Mouse (Mus musculus) adrenal gland, postnatal 4 days (tissue): Measurements from ENCODE around the gene Nrxn3. TPM values are rescaled to one million over a fixed set of nuclear protein-coding genes. Genes with fewer than 3 reads are reported as not detected.

ENCODE experiments used
- DNase-seq, 2 experiments: peaks; one replicate each; pipeline ENCODE4 v3.0.0; 2021 to 2022; ENCODE audit warnings: low spot score in 2 of 2, mixed read lengths in 2 of 2
- total RNA-seq, 2 experiments: library from RNA; stranded (reverse); gene quantifications; 2 replicates each; pipeline ENCODE4 v1.2.3; 2021

The Nrxn3 gene
- total RNA-seq, 2 experiments from 2014 or later = 1.2 to 2.5 TPM

- no peak for DNase-seq
Measured at GRCm38 (mm10) chr12:89040151-89040550, 317.5 kb downstream of the Nrxn3 start.

- no peak for DNase-seq
Measured at GRCm38 (mm10) chr12:89041429-89042107, 318.9 kb downstream of the Nrxn3 start.

GRCm38 (mm10) chr12:89049279-89049678 lies 326.6 kb downstream of the Nrxn3 start:
- peak; percentile 3 to 15 for DNase-seq

- DNase-seq = no peak
Measured at GRCm38 (mm10) chr12:89049686-89050085, 327.0 kb downstream of the Nrxn3 start.

GRCm38 (mm10) chr12:89072436-89072835 lies 349.8 kb downstream of the Nrxn3 start:
- no peak for DNase-seq

GRCm38 (mm10) chr12:89073167-89073743 lies 350.6 kb downstream of the Nrxn3 start:
- DNase-seq = no peak

GRCm38 (mm10) chr12:89074551-89075295 lies 352.0 kb downstream of the Nrxn3 start:
- no peak for DNase-seq

GRCm38 (mm10) chr12:89093806-89094479 lies 371.3 kb downstream of the Nrxn3 start:
- DNase-seq = no peak

GRCm38 (mm10) chr12:89097561-89097960 lies 374.9 kb downstream of the Nrxn3 start:
- no peak for DNase-seq

GRCm38 (mm10) chr12:89106029-89106733 lies 383.5 kb downstream of the Nrxn3 start:
- peak; percentile 25 to 52 for DNase-seq

- DNase-seq = no peak
Measured at GRCm38 (mm10) chr12:89106881-89107584, 384.4 kb downstream of the Nrxn3 start.

- no peak for DNase-seq
Measured at GRCm38 (mm10) chr12:89109779-89110335, 387.2 kb downstream of the Nrxn3 start.

- no peak for DNase-seq
Measured at GRCm38 (mm10) chr12:89128602-89129001, 405.9 kb downstream of the Nrxn3 start.

GRCm38 (mm10) chr12:89129139-89129907 lies 406.6 kb downstream of the Nrxn3 start:
- DNase-seq = no peak

- DNase-seq = no peak
Measured at GRCm38 (mm10) chr12:89134333-89134732, 411.7 kb downstream of the Nrxn3 start.

GRCm38 (mm10) chr12:89134774-89135307 lies 412.2 kb downstream of the Nrxn3 start:
- no peak for DNase-seq

- no peak for DNase-seq
Measured at GRCm38 (mm10) chr12:89148974-89149411, 426.3 kb downstream of the Nrxn3 start.

- DNase-seq = no peak
Measured at GRCm38 (mm10) chr12:89149455-89149854, 426.8 kb downstream of the Nrxn3 start.
